Mouse (Mus musculus): Measurements from ENCODE around the gene Ighmbp2.

GRCm38 (mm10) chr19:3265180-3265579, 17.6 kb downstream of the Ighmbp2 start:
- TF ChIP-seq CTCF (IDR thresholded peaks at IDR 0.05; ENCODE audit: low read depth) (no peak), EP300 (IDR thresholded peaks at IDR 0.05; ENCODE audit: low read depth) (no peak)
